Mouse (Mus musculus) limb, embryonic 15.5 days (tissue): ENCODE measurements at regions not wholly inside any gene's neighbourhood (a gene's known extent, or its start where the extent isn't known, plus 50 kb on each side); places are given as distances from the start of the nearest gene placed in this dataset.

Experiments used
- ATAC-seq: fragments of 200-750 bp; cut with Nextera tagmentation; 2 replicates; pipeline ENCODE4 v1.8.0; 2017; ENCODE audit warnings: low read depth, moderate TSS enrichment; ENCODE audit not compliant: insufficient number of reproducible peaks, low FRiP score, low TSS enrichment
- H3K27ac ChIP-seq: fragments of 300-500 bp; sonication (generic); 2 replicates; pipeline ENCODE4 v1.5.1; 2015; ENCODE audit warnings: moderate library complexity, mild to moderate bottlenecking, inconsistent platforms
- H3K27me3 ChIP-seq: fragments of 300-500 bp; sonication (generic); 2 replicates; pipeline ENCODE4 v1.6.1; 2015; ENCODE audit warnings: inconsistent platforms
- H3K36me3 ChIP-seq: fragments of 300-500 bp; sonication (generic); 2 replicates; pipeline ENCODE4 v1.6.1; 2015; ENCODE audit warnings: inconsistent platforms
- H3K4me1 ChIP-seq: fragments of 300-500 bp; sonication (generic); 2 replicates; pipeline ENCODE4 v1.6.1; 2015; ENCODE audit warnings: inconsistent platforms
- H3K4me2 ChIP-seq: fragments of 300-500 bp; sonication (generic); 2 replicates; pipeline ENCODE4 v1.6.1; 2015; ENCODE audit warnings: mild to moderate bottlenecking, inconsistent platforms
- H3K4me3 ChIP-seq: fragments of 300-500 bp; sonication (generic); 2 replicates; pipeline ENCODE4 v1.5.1; 2015; ENCODE audit warnings: mild to moderate bottlenecking, inconsistent platforms
- H3K9ac ChIP-seq: fragments of 300-500 bp; sonication (generic); 2 replicates; pipeline ENCODE4 v1.6.1; 2015; ENCODE audit warnings: inconsistent platforms
- H3K9me3 ChIP-seq: fragments of 300-500 bp; sonication (generic); 2 replicates; pipeline ENCODE4 v1.6.1; 2016; ENCODE audit warnings: inconsistent platforms
- WGBS: fragments of 180-500 bp; shearing (Covaris S2); methylation state at CpG from one replicate; pipeline ENCODE4 v1.1.7; 2015; 5-methylcytosine and 5-hydroxymethylcytosine counted together

DNA sequence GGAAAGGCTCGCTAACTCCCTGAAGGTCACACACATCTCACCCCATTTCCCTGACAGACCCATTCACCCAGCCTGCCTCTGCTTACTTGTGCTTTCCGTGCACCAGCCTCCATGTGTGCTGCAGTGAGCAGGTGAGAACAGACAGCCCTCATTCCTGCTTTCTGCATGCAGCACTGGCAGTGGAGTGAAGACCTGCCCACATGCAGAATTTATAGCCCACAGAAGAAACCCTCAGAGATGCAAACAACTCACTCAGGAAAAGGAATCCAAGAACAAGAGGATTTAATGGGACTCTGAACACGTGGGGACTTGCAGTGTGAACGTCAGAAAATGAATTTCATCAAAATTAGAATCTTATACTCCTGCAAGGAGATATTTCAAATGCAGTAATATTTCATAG lies 152.2 kb upstream of the Ankrd50 start:
- Histone ChIP-seq H3K9me3 (no peaks in the 10 kb centered on the region), H3K9ac (no peak overlapping the region), H3K36me3 (no peaks in the 10 kb centered on the region), H3K27me3 (no peaks in the 10 kb centered on the region), H3K27ac (no peak overlapping the region), H3K4me3 (no peak overlapping the region), H3K4me2 (no peak overlapping the region), H3K4me1 (peaks cover 12% of the 10 kb centered on the region)
- 55% methylated on average over 4 of the region's 4 CpGs for WGBS
- no peak for ATAC-seq

- no peaks in the 10 kb centered on the region for H3K36me3 ChIP-seq
- WGBS = 34% methylated on average over 7 of the region's 7 CpGs
- no peak overlapping the region for H3K4me2 ChIP-seq
- ATAC-seq = peak; percentile 92
- no peaks in the 10 kb centered on the region for H3K27me3 ChIP-seq
- peaks cover 12% of the 10 kb centered on the region for H3K4me1 ChIP-seq
- no peak overlapping the region for H3K9ac ChIP-seq
- H3K9me3 ChIP-seq = no peaks in the 10 kb centered on the region
- H3K4me3 ChIP-seq = no peak overlapping the region
- H3K27ac ChIP-seq = peak overlapping the region; percentile 71
Measured at GRCm38 (mm10) chr3:38633347-38633746, 148.7 kb upstream of the Ankrd50 start.

DNA sequence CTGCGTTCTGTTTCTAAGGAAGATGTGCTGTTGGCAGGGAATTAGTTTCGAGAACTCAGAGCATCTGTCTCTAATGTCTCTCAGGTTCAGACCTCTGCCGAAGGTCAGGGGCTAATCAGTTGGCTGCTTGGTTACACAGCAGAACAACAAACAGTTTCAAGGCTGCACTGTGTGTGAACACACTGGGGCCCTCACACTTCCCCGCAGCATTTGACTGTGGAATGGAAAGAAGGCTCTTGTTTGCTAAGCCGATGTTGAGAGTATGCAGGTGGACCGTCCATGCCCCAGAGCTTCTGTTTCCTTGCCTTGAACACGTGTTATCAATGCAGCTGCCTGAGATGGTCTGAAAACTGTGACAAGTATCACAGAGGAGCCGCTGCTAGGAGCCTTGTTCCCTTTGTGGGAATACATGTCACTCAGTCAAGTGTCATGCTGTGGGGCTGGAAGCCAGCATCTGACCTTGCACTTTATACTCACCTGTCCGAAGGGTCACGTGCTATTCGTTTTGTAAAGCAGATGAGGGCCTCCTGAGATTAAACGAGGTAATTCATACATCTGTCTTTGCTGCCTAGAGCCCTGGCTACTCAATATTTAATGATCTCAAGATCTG lies 141.0 kb upstream of the Ankrd50 start:
- no peak overlapping the region for H3K9ac ChIP-seq
- H3K4me2 ChIP-seq = no peak overlapping the region
- no peak for ATAC-seq
- H3K4me3 ChIP-seq = no peak overlapping the region
- H3K36me3 ChIP-seq = no peaks in the 10 kb centered on the region
- H3K27ac ChIP-seq = no peak overlapping the region
- H3K4me1 ChIP-seq = no peaks in the 10 kb centered on the region
- H3K27me3 ChIP-seq = no peaks in the 10 kb centered on the region
- H3K9me3 ChIP-seq = no peaks in the 10 kb centered on the region
- WGBS = 60% methylated on average over 12 of the region's 12 CpGs

- Histone ChIP-seq H3K27ac (no peak overlapping the region), H3K4me3 (no peak overlapping the region), H3K36me3 (no peaks in the 10 kb centered on the region), H3K9me3 (no peaks in the 10 kb centered on the region), H3K9ac (no peak overlapping the region), H3K27me3 (no peaks in the 10 kb centered on the region), H3K4me1 (0 out of 2 replicates have a peak, but pooled peaks cover 3% of the 10 kb centered on the region), H3K4me2 (no peak overlapping the region)
- 23% methylated on average over 3 of the region's 3 CpGs for WGBS
- no peak for ATAC-seq
Measured at GRCm38 (mm10) chr3:38617989-38618388, 133.3 kb upstream of the Ankrd50 start.

DNA sequence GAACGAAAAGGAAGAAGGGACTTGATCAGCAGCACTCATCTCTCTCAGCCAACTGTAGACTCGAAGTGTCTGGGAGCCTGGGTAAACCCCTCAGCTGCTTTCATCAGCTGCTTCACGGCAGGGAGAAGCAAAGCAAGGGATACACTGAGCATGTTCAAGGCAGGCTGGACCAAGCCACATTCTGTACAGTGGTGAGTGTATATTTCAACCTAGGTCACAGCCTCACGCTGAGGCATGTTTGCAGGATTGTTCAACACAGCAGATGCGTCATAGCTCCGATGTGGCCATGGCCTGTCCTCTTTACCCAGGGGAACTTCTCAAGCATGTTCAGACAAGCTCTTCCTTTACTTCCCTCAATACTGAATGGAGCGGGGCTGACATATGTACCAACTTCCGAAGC lies 132.6 kb upstream of the Ankrd50 start:
- H3K4me2 ChIP-seq = no peak overlapping the region
- 0 out of 2 replicates have a peak, but pooled peaks cover 3% of the 10 kb centered on the region for H3K4me1 ChIP-seq
- no peak for ATAC-seq
- 76% methylated on average over 8 of the region's 8 CpGs for WGBS
- H3K36me3 ChIP-seq = no peaks in the 10 kb centered on the region
- no peak overlapping the region for H3K4me3 ChIP-seq
- no peaks in the 10 kb centered on the region for H3K9me3 ChIP-seq
- no peak overlapping the region for H3K27ac ChIP-seq
- no peak overlapping the region for H3K9ac ChIP-seq
- no peaks in the 10 kb centered on the region for H3K27me3 ChIP-seq

- Histone ChIP-seq H3K4me3 (no peak overlapping the region), H3K9me3 (no peaks in the 10 kb centered on the region), H3K4me2 (no peak overlapping the region), H3K27ac (no peak overlapping the region), H3K27me3 (no peaks in the 10 kb centered on the region), H3K4me1 (0 out of 2 replicates have a peak, but pooled peaks cover 3% of the 10 kb centered on the region), H3K9ac (no peak overlapping the region), H3K36me3 (no peaks in the 10 kb centered on the region)
- WGBS = 75% methylated on average over 6 of the region's 6 CpGs
- ATAC-seq = no peak
Measured at GRCm38 (mm10) chr3:38613706-38614105, 129.1 kb upstream of the Ankrd50 start.

DNA sequence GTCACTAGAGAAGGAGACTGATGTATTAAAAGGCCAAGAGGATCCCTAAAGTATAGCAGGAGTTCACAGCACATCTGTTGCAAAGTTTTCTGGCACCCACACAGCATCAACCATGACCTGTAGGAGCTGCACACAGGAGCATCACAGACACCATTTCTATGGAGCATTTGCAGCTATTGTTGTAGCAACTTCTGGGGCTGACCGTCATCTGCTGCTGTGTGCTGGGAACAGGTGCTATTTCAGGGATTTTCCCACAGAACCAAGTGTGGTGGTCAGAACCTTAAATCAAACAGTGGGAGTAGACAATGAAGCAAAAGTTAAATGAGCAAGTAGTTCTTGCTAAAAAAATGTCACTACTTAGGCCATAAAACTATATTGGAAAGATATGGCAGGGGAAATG lies 106.9 kb upstream of the Ankrd50 start:
- WGBS = 83% methylated on average over 1 of the region's 1 CpGs
- H3K4me2 ChIP-seq = no peak overlapping the region
- H3K36me3 ChIP-seq = no peaks in the 10 kb centered on the region
- no peak for ATAC-seq
- H3K9ac ChIP-seq = no peak overlapping the region
- no peak overlapping the region for H3K4me3 ChIP-seq
- H3K9me3 ChIP-seq = no peaks in the 10 kb centered on the region
- H3K27ac ChIP-seq = no peak overlapping the region
- no peaks in the 10 kb centered on the region for H3K4me1 ChIP-seq
- H3K27me3 ChIP-seq = no peaks in the 10 kb centered on the region

- no peaks in the 10 kb centered on the region for H3K27me3 ChIP-seq
- ATAC-seq = no peak
- H3K27ac ChIP-seq = no peak overlapping the region
- no peak overlapping the region for H3K4me2 ChIP-seq
- no peak overlapping the region for H3K4me3 ChIP-seq
- no peak overlapping the region for H3K9ac ChIP-seq
- H3K9me3 ChIP-seq = no peaks in the 10 kb centered on the region
- no peaks in the 10 kb centered on the region for H3K36me3 ChIP-seq
- no peaks in the 10 kb centered on the region for H3K4me1 ChIP-seq
Measured at GRCm38 (mm10) chr3:38588966-38589365, 104.3 kb upstream of the Ankrd50 start.

- Histone ChIP-seq H3K4me2 (no peak overlapping the region), H3K9ac (no peak overlapping the region), H3K4me3 (no peak overlapping the region), H3K4me1 (no peaks in the 10 kb centered on the region), H3K27ac (peak overlapping the region; percentile 43; the same call in 1 of the 2 replicates), H3K36me3 (no peaks in the 10 kb centered on the region), H3K9me3 (no peaks in the 10 kb centered on the region), H3K27me3 (no peaks in the 10 kb centered on the region)
- WGBS = 71% methylated on average over 5 of the region's 5 CpGs
- no peak for ATAC-seq
Measured at GRCm38 (mm10) chr3:38585509-38585908, 100.9 kb upstream of the Ankrd50 start.

DNA sequence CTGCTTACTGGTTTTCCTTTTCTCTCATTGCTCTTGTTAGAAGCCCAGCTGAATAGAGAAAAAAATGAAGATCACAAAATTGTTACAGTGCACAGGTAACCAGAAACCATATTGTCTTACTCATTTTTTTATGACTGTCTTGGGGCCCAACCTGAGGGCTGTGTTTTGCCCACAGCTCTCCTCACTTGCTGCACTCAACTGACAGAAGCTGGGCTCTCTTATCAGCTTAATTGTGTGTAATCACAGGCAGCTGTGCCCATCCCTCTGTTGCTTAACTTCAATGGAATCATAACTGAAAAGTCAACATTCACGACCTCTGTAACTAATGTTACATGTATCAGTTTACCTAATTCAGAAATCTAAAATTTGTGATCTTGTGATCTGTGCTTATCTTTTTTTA lies 95.1 kb upstream of the Ankrd50 start:
- WGBS = 61% methylated on average over 1 of the region's 1 CpGs
- no peak for ATAC-seq
- Histone ChIP-seq H3K27ac (no peak overlapping the region), H3K4me3 (no peak overlapping the region), H3K4me1 (no peaks in the 10 kb centered on the region), H3K9ac (no peak overlapping the region), H3K36me3 (no peaks in the 10 kb centered on the region), H3K27me3 (no peaks in the 10 kb centered on the region), H3K9me3 (no peaks in the 10 kb centered on the region), H3K4me2 (no peak overlapping the region)

GRCm38 (mm10) chr3:38577890-38578628 lies 93.4 kb upstream of the Ankrd50 start:
- no peak overlapping the region for H3K9ac ChIP-seq
- H3K4me3 ChIP-seq = no peak overlapping the region
- no peak overlapping the region for H3K4me2 ChIP-seq
- no peak for ATAC-seq
- H3K27me3 ChIP-seq = no peaks in the 10 kb centered on the region
- no peak overlapping the region for H3K27ac ChIP-seq
- no peaks in the 10 kb centered on the region for H3K4me1 ChIP-seq
- H3K9me3 ChIP-seq = no peaks in the 10 kb centered on the region
- 32% methylated on average over 5 of the region's 5 CpGs for WGBS
- H3K36me3 ChIP-seq = no peaks in the 10 kb centered on the region

- Histone ChIP-seq H3K4me3 (no peak overlapping the region), H3K4me2 (no peak overlapping the region), H3K4me1 (no peaks in the 10 kb centered on the region), H3K36me3 (no peaks in the 10 kb centered on the region), H3K27ac (no peak overlapping the region), H3K9me3 (no peaks in the 10 kb centered on the region), H3K9ac (no peak overlapping the region), H3K27me3 (no peaks in the 10 kb centered on the region)
- ATAC-seq = no peak
- WGBS = 79% methylated on average over 5 of the region's 5 CpGs
Measured at GRCm38 (mm10) chr3:38573594-38573993, 89.0 kb upstream of the Ankrd50 start.
